Mouse (Mus musculus): ENCODE results near the gene Nt5c.

- TF ChIP-seq CTCF (IDR thresholded peaks at IDR 0.05; ENCODE audit: low read depth) (no peak), EP300 (IDR thresholded peaks at IDR 0.05; ENCODE audit: low read depth) (no peak)
These were observed 39.3 kb downstream of the Nt5c start for GRCm38 (mm10) chr11:115452281-115452860.

Measured in liver, postnatal 0 days (tissue).